Mouse (Mus musculus) hindbrain, embryonic 14.5 days (tissue): ENCODE measurements at regions not wholly inside any gene's neighbourhood (a gene's known extent, or its start where the extent isn't known, plus 50 kb on each side); places are given as distances from the start of the nearest gene placed in this dataset.

Experiments used
- ATAC-seq: fragments of 200-750 bp; cut with Nextera tagmentation; 2 replicates; pipeline ENCODE4 v1.8.0; 2017; ENCODE audit warnings: moderate number of reproducible peaks, mild to moderate bottlenecking, moderate TSS enrichment, moderate library complexity; ENCODE audit not compliant: low FRiP score
- DNase-seq: peaks from one replicate; pipeline ENCODE4 v3.0.0-alpha.2; 2015; ENCODE audit warnings: low spot score
- H3K27ac ChIP-seq: fragments of 300-500 bp; sonication (generic); 2 replicates; pipeline ENCODE4 v1.5.1; 2014; ENCODE audit warnings: mild to moderate bottlenecking, moderate library complexity
- H3K27me3 ChIP-seq: fragments of 300-500 bp; sonication (generic); 2 replicates; pipeline ENCODE4 v1.6.1; 2014; ENCODE audit warnings: mild to moderate bottlenecking, low read length, mixed read lengths; ENCODE audit not compliant: control insufficient read depth, insufficient read depth
- H3K36me3 ChIP-seq: fragments of 300-500 bp; sonication (generic); replicated peaks from 2 replicates; pipeline ENCODE4 v1.6.1; 2014; ENCODE audit not compliant: control insufficient read depth, insufficient read depth
- H3K4me1 ChIP-seq: fragments of 300-500 bp; sonication (generic); replicated peaks from 2 replicates; pipeline ENCODE4 v1.6.1; 2014; ENCODE audit warnings: antibody characterized with exemption, low read length, mixed read lengths; ENCODE audit not compliant: control insufficient read depth, insufficient read depth
- H3K4me2 ChIP-seq: fragments of 300-500 bp; sonication (generic); replicated peaks from 2 replicates; pipeline ENCODE4 v1.6.1; 2014; ENCODE audit warnings: mild to moderate bottlenecking, moderate library complexity
- H3K4me3 ChIP-seq: fragments of 300-500 bp; sonication (generic); replicated peaks from 2 replicates; pipeline ENCODE4 v1.5.1; 2014; ENCODE audit warnings: mild to moderate bottlenecking, low read length
- H3K9ac ChIP-seq: fragments of 300-500 bp; sonication (generic); 2 replicates; pipeline ENCODE4 v1.6.1; 2014
- H3K9me3 ChIP-seq: fragments of 300-500 bp; sonication (generic); 2 replicates; pipeline ENCODE4 v1.6.1; 2016; ENCODE audit warnings: low read length; ENCODE audit not compliant: control insufficient read depth
- WGBS: fragments of 180-500 bp; shearing (Covaris S2); extraction: QIAGEN DNeasy Blood & Tissue Kit; methylation state at CpG from one replicate; pipeline ENCODE4 v1.1.7; 2014; 5-methylcytosine and 5-hydroxymethylcytosine counted together

DNA sequence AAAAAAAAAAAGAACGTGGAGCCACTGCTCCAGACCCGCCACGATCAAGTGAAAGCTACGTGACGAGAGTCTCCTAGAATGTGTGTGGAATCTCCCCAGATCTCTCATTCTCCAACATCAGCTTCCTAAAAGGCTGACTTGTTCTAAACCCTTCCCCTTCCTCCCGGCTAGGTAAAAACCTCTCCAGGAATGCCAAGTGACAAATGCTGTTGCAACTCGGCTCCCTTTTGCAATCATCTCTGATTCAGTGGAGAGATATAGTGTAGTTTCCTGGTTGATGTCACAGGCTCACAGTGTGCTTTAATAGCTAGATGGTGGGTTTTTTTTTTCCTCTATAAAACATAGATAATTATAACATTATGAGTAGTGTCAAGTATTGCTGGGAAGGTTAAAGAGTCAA is 57.6 kb upstream of the Crim1 start:
- Histone ChIP-seq H3K4me2 (no peak overlapping the region), H3K4me1 (no peaks in the 10 kb centered on the region), H3K27me3 (no peaks in the 10 kb centered on the region), H3K4me3 (no peak overlapping the region), H3K27ac (no peak overlapping the region), H3K36me3 (no peaks in the 10 kb centered on the region), H3K9ac (no peak overlapping the region), H3K9me3 (no peaks in the 10 kb centered on the region)
- 94% methylated on average over 7 of the region's 7 CpGs for WGBS
- ATAC-seq, result no peak
- DNase-seq, result no peak

DNA sequence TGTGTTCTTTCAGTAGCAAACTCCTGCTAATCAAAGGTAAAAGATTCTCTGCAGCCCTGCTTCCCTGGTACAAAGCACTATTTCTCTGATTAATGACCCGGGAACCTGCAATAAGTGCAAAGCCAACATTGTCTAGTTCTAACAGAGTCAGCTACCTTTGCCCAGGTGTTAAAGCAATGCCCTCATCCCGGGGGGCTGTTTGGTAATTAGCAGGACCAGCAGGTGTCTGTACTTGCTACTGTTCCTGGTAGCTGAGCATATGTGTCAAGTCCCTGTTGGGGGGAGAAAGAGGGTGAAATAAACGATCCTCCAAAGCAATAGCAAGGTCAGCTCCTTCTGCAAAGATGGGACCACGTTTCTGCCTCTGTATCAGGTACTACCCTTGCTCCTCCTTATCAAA is 54.7 kb upstream of the Crim1 start:
- no peak overlapping the region for H3K4me3 ChIP-seq
- WGBS, result 59% methylated on average over 4 of the region's 4 CpGs
- H3K27me3 ChIP-seq, result no peaks in the 10 kb centered on the region
- no peak overlapping the region for H3K4me2 ChIP-seq
- no peak for ATAC-seq
- no peaks in the 10 kb centered on the region for H3K4me1 ChIP-seq
- no peaks in the 10 kb centered on the region for H3K9me3 ChIP-seq
- no peak overlapping the region for H3K9ac ChIP-seq
- DNase-seq, result no peak
- no peaks in the 10 kb centered on the region for H3K36me3 ChIP-seq
- no peak overlapping the region for H3K27ac ChIP-seq
